Mouse (Mus musculus) gastrocnemius, postnatal 14 days (tissue): ENCODE measurements at regions not wholly inside any gene's neighbourhood (a gene's known extent, or its start where the extent isn't known, plus 50 kb on each side); places are given as distances from the start of the nearest gene placed in this dataset.

Experiments used
- DNase-seq: peaks from one replicate; pipeline ENCODE4 v3.0.0; 2021; ENCODE audit warnings: mixed read lengths
- intact Hi-C: fragments of 180-260 bp; cut with DNase I; formaldehyde crosslinking; loops from one replicate; pipeline ENCODE4 v1.15.1; 2025; ENCODE audit warnings: low total_unique reads

DNA sequence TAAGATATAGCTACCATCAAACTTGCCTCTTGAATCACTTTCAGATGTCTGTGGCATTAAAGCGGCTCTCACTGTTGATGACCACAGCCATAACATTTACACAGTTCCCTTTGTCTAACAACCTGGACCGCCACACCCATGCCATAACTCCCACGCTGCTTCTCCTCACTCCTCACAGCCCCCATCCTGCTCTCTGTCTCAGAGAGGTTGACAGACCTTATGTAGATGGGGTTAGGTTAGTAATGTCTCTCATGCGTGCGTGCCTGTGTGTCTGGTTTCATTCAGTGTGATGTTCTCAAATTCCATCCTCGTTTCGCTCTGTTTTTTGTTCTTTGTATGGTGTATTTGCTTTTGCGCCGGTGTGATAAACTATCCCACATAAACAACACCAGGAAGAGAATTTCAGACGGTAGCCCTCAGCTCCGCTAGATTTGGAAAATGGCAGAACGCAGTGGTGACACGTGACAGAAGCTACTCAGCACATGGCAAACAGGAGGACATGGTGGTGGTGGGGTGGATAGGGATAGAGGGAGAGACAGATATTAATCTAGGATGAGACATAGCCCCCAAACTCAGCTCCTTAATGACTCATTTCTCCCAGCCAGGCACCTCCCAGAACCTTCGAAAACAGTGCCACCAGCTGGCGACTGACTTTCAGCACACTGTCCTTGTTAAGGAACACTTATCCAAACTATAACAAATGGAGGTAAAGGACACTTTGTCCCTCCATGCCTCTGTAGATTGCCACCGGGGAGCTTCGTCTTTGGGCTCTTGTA lies 314.9 kb downstream of the Gm49356 start:
- DNase-seq: peak; percentile 53
- intact Hi-C loops: loop anchor here (5.0 kb wide), 1 partner anchor 232 kb away; no protein-coding TSS in a partner anchor

- intact Hi-C loops: loop anchor here (5.0 kb wide), 1 partner anchor 77 kb away; no protein-coding TSS in a partner anchor
- no peak for DNase-seq
Measured at GRCm38 (mm10) chr15:59205091-59205490, 316.0 kb downstream of the Gm49356 start.

DNA sequence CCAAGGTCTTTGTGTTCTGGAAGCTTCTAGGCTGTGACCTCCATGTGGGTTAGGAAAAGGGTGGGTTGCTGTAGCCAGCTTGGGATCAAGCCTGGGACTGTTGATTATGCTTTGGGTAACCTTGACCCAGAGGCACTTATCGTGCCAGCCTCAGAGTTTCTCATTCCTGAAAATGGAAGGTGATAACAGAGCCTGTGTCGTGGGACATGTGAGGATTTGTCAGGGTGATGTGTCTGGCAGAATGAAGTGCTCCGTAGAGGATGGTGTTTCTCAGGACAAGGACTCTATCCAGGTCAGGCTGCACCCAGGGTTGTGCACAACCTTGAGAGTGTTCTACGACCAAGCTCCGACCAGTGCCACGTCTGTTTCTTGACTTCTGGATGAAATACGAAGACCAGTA lies 316.4 kb downstream of the Gm49356 start:
- intact Hi-C loops: loop anchor here (5.0 kb wide), 1 partner anchor 77 kb away; no protein-coding TSS in a partner anchor

DNA sequence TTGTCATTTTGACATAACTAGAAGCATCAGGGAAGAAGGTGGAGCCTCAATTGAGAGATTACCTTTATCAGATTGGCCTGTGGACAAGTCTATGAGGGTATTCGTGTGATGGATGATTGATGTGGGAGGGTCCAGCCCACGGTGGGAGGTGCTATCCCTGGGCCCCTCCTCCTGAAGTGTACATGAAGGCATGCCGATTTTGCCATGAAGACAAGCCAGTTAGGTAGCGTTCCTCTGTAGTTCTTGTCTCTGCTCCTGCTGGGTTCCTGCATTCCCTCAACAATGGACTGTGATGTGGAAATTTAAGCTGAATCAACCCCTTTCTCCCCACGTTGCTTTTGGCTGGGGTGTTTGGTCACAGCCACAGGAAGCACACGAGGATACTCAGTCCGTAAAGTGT lies 317.5 kb downstream of the Gm49356 start:
- intact Hi-C loops: loop anchor here (5.0 kb wide), 1 partner anchor 76 kb away; no protein-coding TSS in a partner anchor
- no peak for DNase-seq

More for the DNA sequence above, 316.4 kb downstream of the Gm49356 start:
- no peak for DNase-seq

DNA sequence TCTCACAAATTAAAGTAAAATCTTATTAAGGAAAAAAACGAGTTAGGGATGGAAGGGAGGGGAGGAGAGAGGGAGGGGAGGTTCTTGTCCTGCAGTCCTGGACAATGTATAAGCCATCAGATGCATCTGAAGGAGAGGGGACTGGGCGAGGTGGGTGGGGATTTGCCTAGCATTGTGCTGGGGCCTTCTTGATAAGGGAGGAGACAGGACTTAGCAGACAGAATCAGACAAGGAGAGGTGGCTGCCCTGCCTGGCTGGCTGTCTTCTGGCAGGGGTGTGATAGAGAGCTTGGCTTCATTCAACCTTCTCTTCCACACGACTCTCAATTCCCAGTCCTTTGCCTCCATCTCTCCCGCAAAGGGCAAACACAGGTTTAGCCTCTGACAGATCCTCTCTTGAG lies 318.9 kb downstream of the Gm49356 start:
- intact Hi-C loops: loop anchor here (5.0 kb wide), 1 partner anchor 74 kb away; no protein-coding TSS in a partner anchor
- no peak for DNase-seq

DNA sequence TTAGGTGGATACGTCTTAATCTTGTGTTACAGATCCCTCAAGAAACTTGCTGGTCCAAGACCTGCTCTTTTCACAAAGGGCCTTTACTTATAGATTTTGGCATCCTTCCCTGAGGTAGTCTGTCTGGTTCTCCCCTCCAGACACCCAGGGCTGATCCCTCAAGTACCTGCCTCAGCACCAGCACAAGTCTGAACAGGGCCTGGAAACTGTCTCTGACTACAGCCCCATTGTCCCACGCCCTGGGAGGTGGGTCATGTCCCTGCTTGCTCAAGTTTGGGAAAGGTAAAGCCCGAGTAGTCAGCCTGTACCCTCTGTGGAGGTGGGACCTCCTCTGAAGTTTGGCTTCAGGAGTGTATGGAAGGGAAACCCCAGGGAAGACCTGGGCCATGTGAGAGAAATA lies 323.3 kb downstream of the Gm49356 start:
- intact Hi-C loops: no loop called here
- no peak for DNase-seq

DNA sequence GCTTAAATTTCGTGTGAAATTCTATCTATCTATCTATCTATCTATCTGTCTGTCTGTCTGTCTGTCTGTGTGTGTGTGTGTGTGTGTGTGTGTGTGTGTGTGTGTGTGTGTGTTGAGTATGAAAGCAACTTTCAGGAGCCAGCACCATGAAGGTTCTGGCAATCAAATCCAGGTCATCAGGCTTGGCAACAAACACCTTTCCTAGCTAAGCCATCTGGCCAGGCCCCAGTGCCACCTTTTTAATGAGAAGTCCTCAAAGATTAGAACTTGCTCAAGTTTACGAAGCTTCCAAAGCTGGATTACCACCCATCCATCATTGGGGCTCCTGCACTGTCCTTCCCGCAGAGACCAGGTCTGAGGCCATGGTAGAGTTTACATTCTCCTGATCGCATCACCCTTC lies 325.0 kb downstream of the Gm49356 start:
- DNase-seq: no peak
- intact Hi-C loops: no loop called here

- no peak for DNase-seq
- intact Hi-C loops: no loop called here
Measured at GRCm38 (mm10) chr15:59215239-59215638, 326.1 kb downstream of the Gm49356 start.

DNA sequence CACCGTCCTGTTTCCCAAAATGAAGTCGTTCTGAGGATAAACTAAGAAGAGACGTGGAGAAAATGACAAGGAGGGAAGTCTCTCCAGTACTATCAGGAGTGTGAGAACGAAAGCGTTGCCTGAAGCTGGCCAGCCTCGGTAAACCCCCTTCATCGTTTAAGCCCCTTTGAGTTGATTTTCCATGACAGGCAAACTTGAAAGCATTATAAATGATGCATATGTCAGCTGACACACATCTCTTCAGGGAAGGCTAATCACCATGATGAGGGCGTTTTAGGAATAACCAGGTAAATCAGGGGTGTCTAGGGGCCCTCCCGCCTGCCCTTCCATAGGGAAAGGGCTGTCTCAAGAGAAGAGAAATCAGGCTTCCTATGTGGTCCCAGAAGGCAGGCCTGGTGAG lies 328.4 kb downstream of the Gm49356 start:
- intact Hi-C loops: no loop called here
- DNase-seq: no peak

- intact Hi-C loops: no loop called here
- DNase-seq: no peak
Measured at GRCm38 (mm10) chr15:59218916-59219315, 329.8 kb downstream of the Gm49356 start.

DNA sequence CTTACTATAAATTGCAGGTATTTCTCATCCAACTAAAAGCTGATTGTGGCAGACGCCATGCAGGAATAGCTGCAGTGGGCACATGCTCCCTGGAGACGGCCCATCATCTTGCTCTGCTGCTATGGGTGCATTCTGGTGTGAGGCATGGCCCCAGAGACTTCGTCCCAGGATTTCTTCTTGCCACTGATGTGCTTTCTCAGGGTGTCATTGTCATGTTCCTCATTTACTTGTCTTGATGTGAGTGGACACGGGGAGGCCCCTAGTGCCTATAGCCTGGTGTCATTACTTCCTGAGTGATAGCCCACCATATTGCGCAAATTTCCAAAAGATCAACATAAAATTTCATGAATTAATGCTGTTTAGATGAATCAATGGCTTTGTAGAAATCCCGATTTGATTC lies 336.5 kb downstream of the Gm49356 start:
- no peak for DNase-seq

DNA sequence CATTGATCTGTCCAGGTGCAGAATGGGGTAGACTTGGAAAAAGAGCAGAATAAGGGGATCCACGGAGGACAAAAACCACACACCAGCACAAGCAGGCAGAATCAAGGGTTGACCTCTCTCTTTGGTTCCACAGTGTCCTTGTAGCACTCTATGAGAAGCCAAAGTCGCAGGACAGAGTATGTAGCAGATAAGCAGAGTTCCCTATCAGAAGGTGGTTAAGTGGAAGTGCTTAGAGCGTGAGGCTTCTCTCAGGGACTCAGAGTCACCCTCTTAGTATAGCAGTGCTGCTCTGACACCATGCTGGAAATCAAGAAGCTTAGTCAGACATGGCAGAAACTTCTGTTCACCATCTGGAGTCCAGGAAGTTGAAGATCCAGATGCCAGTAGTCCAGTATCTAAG lies 338.2 kb downstream of the Gm49356 start:
- DNase-seq: no peak
- intact Hi-C loops: no loop called here

More for the DNA sequence above, 336.5 kb downstream of the Gm49356 start:
- intact Hi-C loops: no loop called here

DNA sequence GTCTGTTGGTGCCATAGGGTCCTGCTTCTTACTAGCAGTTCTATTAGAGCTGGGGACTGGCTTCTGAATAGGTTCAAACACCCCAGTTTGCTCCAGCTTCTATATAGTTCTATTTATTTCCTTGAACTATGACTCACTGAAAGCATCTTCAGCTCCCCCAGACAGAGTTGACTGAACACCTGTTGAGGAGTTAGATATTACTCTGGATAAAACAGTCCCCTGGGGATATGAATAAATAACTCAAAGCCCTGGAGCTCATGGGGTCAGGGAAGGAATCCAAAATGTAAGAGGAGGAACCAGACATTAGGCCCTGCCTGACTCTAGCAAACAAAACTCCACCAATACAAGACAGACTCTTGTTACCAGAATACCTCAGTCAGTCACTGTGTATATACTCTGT lies 341.4 kb downstream of the Gm49356 start:
- DNase-seq: no peak
- intact Hi-C loops: no loop called here

DNA sequence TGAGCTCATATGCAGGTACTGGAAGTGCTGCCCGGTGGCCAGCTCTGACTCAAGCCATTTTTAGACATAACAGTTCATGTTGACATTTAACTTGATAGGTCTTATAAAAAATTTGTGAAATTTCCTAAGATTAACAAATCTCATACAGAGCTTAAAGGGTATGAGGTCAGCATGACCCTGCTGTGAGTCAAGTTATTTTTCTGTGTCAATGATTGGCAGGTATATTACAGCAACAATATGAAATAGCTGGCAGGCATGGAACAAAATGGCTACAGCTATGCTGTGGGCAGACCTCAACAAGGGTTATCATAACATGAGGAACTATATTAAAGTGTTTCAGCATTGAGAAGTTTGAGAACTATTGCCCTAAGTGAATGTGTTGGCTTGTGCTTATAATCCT lies 342.6 kb downstream of the Gm49356 start:
- intact Hi-C loops: no loop called here
- no peak for DNase-seq

GRCm38 (mm10) chr15:59232290-59232689 lies 343.2 kb downstream of the Gm49356 start:
- intact Hi-C loops: no loop called here
- DNase-seq: no peak

GRCm38 (mm10) chr15:59237446-59238161 lies 348.5 kb downstream of the Gm49356 start:
- intact Hi-C loops: no loop called here
- DNase-seq: peak; percentile 16

DNA sequence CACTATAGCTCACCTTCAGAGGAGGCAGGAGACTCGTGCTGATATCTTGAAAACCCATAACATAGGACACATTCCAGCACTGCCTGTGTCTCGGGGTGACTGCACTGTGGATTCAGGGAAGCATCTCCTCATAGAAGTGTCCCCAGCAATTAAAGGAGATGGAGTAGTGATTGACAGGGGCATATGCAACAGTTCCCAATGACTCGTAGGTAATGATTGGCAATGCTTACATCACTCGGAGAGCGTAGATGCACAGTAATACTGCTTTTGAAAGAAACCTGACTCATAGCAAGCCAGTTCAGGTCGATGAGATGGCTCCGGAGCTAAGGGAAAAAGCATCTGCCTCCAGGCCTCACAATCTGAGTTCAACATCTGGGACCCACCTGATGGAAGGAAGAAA lies 352.7 kb downstream of the Gm49356 start:
- intact Hi-C loops: no loop called here
- DNase-seq: no peak

DNA sequence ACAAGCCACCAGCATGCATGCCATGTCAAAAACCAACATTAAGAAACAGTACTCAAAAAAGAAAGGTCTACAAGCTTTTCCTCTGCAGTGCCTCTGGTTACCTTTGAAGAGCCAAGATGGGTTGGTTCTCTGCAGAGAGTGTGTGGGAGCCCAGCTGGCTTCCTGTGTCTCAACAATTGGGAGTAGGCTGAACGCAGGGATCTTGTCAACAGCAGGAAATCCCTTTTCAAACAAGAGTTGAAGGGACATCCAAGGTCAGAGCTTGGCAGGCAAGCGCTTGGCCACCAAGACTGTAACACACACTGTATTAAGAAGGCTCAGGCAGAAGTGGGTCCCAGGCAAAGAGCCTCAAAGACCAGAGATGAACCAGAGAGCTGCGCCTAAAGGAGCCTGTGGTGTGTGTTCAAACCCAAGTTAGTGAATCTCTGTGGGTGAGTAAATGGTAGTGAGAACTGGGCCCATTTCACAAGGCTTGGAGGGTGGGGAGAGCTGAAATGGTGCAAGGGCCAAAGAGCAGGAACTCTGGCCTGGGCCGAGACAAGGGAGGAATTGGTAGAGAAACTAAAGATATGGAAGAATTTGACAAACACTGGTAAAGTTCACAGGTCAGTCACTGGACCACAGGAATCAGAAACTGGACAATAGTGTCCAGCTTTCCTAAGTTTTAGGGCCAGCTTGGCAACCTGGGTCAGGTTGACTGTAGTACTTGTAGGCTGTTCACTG lies 357.0 kb downstream of the Gm49356 start:
- intact Hi-C loops: no loop called here
- DNase-seq: peak; percentile 30

GRCm38 (mm10) chr15:59248477-59249260 lies 359.6 kb downstream of the Gm49356 start:
- intact Hi-C loops: no loop called here
- no peak for DNase-seq
